Mouse (Mus musculus) embryo, embryonic 9.5 days (tissue): Measurements from ENCODE around the gene Acsl6.
A peak's percentile ranks its signal among the peaks of the same experiment; 100 is the strongest.

Experiments used
- DNase-seq: peaks from one replicate; pipeline ENCODE4 v3.0.0-alpha.2; 2017; ENCODE audit errors: extremely low spot score

The Acsl6 gene

DNA sequence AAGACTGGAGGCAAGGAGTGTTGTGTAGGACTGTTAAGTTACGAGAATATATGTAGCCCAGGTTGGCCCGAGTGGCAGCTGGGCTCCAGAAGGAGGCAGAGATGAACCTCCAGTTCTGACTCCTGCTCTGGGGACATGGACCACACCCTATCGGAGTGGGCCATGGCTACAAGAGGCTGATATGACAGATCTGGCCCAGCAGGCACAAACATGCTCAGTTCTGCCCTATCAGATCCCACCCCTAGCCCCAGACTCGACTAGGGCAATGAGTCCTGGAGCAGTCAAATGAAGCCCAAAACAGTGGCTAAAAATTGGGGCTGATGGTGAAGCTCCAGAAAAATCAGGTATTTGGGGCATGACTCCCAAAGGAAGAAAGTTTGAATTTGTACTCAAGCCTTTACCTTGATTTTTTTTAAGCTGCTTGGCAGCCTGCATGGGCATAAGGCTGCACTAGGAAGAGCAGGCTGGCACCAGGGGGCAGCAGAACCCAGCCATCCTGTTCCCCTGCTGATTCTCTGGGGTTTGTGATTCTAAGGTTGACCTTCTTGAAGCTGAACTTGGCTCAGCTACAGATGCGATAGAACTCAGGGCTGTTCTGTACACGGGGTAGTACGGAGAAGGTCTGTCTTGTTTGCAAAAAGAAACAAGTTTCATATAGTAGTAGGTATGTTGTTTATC is 3.7 kb downstream of the Acsl6 start:
- peak; percentile 28 for DNase-seq

DNA sequence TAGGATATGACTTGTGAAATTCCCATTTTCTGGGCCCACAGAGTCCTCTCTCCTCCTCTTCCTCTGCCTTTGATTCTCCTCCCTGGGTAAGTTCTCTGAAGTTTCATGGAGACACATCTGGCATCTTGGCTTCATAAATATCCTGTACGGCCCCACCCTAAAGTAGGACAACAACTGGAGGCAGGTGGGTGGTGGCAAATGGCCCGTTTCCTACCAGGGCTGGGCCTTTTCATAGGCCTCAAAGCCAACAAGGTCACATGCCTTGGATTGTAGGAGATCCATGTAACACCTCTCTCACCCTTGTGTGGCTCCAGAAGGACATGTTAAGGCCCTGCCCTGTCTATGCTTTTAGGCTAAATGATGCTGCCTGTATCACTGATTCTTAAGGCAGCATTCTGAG is 7.0 kb downstream of the Acsl6 start:
- DNase-seq = no peak

DNA sequence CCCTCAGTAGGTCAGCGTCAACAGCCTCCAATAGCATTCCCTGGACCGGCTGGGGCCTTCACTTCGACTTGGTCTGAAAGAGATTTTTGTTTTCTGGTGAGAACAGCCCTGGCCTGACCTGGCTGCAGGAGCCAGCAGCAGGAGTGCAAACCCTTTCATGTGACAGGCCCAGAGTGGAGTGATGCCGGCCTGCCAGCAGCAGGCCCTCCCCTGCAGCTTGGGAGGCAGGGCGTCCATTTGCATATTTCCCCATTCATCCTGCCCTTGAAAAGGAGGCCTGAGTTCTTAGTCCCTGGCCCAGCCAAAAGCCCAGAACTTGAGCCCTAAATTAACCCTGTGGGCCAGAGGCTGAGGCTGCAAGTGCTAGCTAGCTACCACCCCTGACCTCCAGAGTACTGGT is 8.4 kb downstream of the Acsl6 start:
- peak; percentile 50 for DNase-seq

DNA sequence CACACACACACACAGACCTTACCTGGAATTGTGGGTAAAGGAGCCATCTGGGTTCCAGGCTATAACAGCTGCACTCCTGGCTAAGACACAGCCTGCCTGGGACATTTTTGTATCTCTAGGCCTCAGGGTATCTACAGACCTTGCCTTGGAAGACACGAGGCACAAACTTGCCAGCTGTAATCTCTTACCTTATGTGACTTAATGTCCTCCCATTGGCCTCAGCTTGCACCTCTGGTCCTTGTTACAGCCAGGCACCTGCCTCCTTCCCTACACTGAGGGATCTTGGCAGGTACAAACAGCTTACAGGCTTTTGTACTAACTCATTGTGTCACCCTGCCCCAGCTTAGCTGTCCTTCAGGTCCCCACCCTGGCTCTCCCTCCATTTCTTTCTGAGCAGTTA is 9.0 kb downstream of the Acsl6 start:
- no peak for DNase-seq

DNA sequence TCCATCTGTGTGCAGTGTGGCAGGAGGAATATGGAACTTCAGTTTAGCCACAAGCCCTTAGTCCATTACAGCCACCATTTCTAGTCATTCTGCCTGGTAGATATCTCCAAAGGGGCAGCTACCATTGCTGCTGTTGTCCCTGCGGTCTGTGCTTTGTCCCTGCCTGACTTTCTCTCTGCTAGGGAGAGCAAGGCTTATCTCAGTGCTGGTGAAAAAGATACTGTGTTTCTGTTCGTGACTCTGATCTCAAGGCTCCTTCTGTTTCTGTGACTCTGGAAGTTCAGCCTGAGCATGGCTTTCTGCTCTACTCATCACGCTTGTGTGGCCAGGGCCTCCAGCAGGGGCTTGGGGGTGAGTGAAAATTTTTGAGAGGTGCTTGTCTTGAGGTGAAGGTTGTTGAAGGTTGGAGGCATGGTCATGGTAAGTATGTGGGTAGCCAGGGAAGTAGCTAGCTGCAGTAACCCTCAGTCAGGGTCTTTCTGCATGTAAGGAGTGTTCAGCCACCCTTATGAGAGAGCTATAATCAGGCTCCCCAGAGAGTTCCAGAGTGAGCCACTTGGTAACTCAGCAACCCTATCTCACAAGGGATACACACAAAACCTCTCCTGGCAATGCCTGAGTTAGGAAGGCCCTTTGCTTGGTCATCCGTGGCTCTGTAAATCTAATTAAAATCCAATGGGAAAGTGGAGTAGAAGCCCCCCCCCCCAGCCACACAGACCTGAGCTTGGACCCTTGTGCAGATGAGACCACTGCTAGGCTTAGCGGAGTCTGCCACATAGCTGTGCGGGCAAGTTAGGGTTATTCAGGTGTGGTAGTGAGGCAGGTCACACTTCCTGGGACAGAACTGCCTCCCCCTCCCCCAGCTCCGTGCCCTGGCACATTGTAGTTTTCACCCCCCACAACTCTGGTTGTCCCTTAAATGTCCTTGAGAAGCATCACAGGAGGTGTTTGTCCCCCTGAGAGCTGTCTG is 10.1 kb downstream of the Acsl6 start:
- no peak for DNase-seq

DNA sequence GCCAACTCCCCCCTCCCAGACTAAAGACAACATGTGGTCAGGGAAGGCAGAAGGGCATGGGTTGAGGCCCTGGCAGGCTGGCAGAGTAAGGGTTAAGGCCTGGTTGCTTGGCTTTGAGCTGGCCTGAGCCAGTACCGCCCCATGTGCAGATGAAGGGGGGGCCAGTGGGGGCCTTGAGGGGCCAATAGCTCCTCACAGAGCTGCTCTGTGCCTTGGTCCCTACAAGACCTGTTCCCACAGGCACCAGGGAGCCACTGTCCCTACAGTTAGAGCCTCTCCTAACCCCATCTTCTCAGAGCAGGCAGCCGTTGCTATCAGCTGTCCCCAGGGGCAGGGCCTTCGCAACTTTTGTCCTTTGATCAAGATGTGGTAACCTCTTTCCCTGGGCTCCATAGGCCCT is 11.1 kb downstream of the Acsl6 start:
- no peak for DNase-seq

DNA sequence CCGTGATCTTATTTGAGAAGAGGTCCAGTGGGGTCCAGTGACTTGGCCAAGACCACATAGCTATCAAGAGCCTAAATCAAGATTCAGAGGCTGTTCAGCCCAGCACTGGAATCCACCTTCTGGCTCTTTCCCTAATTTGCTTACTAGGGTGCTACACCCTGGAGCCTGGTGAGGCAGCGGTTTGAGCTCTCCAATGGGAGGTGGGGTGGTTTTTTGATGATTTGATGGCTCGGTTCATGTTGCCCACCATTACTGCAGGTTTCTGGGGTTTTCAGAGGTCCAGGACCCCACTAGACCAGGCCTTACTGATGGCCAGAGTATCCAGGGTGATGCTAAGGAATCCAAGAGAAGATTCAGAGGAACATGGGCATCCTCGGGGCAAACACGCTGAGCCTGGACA is 11.7 kb downstream of the Acsl6 start:
- no peak for DNase-seq

DNA sequence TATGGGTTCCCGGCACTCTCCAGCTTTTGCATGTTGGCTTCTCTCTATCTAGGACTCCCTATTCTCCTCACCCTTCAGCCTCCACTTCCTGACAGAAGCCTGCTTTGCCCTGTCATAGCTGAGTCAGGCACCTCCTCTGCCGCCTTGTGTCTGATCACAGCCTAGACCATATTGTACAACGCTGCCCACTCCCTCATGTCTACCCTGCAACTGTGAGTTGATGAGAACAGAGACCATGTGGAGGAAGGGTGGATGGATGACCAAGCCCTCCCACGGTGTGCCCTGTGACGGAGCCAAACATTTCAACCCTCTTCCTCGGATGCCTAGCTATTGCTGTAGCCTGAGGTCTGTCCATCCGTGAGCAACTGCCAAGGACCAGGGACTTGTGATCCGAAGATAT is 13.8 kb downstream of the Acsl6 start:
- DNase-seq = no peak

DNA sequence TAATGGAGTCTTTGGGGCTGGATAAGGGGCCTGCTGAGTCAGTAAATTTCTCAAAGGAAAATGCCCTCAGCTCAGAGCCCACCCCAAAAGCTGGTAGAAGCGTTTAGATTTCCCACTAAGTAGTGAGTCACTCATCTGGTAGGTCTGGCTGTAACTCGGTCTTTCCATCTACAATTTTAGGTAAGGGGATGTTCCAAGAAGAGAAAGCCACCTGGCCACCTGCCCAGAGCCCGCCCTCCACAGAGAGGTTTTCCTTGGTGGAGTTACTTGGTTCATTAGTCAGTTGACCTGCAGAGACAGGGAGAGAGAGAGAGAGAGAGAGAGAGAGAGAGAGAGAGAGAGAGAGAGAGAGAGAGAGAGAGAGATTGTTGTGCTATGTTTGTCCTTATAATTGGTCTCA is 14.2 kb downstream of the Acsl6 start:
- DNase-seq = no peak

DNA sequence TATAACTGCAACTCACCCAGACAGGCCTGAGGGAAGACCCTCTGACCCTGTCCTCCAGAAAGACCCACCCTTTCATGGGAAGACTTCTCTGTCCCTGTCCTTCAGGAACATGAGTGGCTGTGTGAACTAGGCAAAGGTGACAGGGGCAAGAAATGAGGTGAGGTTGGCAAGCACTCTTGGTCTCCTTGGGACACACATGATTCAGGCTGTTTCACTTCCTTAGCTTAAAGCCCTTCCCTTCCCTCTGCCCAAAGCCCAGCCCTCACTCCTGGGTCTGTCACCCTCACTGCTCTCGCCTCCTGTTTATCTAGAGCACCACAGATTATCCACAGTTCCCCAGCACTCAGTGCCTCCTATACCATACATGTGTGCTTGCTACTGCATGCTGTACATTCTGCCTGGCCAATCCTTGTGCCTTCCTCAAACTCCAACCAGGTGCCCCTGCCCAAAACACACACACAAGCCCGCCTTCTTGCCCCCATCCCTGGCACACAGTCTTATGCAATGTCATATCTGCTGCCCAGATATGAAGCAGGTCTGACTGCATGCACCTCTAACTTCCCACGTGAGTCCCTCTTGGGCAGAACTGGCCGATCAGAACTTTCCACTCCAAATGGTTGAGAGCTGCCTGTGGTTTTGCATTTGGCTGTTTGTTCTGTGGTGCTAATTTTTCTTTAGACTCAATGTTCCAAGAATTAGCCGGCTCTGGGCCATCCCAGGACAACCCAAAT is 18.4 kb downstream of the Acsl6 start:
- no peak for DNase-seq

DNA sequence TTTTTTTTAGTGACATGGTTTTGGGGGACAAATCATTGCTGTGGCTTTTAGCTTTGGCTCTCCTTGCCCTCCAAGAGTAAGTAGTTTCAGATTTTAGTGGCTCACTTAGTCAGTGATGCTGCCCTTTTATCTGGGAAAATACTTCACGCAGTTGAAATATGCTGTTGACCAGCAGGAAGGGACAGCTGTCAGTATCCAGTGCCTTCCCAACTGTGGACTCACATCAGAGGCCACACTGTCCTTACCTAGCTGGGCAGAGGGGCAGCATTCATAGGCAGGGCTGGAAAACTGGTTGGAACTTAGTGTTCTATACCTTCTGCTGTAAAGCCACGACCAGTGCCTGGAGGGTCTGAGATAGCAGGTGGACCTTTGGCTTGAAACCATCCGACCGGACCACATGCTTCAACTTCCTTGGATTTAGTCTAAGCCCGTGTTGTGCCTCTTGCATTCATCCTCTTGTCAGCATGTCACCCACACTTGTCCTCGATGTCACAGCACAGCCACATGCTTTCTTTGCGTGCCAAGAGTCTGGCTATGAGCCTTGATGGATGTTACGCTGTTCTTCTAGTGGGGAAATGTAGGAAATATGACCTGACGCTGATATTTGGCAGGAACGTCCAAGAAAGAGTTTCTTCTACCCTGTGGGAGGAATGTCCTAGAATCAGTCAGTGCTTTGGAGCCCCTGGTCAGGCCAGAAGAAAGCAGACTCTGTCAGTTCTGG is 28.0 kb downstream of the Acsl6 start:
- no peak for DNase-seq

DNA sequence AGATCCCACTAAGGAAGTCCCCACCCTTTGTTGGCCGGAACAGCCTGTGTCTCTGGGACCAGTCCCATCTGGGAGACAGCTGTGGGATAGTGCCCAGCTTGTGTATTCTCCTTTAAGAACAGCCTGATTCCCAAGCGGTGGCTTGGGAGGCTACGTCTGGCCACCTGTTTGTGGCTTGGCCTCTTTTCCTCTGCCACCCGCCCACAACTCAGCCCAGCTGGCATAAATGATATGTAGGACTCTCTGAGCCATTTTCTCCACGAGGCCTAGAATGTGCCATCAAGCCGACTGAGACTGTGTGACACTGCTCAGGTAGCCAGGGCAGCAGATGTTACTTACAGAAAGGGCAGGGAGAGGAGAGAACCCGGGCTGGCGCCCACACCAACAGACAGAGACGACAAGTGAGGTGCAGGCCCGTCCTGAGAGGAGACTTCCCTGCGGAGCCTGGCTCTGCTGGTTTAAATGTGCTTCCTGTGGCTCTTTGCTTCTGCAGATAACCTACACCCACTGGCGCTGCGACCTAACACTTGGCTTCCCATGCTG is 32.6 kb downstream of the Acsl6 start:
- no peak for DNase-seq

DNA sequence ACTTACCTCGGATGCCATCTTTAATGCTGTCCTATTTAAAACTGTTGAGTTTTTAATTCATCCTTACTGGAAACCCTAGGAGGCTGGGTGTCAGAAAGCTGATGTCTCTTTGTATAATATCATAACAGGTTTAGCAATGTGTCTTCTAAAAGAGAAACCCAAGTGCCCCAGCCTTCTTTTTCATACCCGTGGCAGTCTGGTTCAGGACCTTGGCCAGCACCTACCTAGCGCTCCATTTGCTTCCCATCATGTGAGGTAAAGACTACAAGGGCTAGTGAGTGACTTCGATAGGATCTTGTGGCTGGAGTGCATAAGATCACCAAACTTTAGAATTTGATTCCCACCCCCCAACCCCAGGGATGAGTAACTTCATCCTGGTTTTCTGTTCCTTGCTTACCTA is 40.1 kb downstream of the Acsl6 start:
- DNase-seq = peak; percentile 23

DNA sequence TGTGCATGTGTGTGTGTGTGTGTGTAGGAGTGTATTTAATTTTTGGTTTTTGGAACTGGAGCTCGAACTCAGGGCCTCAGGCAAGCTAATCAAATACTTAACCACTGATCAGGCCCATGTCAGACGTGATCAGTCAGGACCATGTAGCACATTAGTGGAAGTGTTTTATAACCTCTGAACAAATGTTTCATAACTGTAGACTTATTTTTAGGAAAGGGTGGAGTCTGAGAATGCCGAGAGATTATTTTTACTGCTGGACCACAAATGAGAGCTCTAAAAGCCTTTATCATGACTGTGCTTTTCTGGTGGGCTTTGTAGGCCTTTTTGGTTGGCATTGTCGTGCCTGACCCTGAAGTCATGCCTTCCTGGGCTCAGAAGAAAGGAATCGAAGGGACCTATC is 48.1 kb downstream of the Acsl6 start:
- no peak for DNase-seq

DNA sequence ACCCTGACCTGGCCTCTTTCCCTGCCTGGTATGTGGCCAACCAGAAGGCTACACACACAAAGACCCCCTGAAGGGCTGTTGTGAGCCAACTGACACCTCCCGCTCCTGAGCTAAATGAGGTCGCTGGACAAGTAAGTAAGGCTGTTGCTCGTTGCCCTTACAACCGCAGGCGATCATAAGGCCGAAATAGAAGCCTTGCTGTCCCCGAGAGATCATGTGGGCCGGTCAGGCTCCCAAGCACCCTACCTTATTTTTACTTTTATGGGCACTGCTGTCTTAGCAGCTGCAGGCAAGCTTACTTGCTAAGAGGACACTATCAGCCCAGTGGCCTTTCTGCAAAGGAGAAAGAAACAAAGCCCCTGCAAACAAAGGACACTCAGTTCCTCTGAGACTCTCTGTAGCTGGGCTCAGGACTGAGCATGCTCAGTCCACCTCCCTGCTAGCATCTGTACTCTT is 49.6 kb downstream of the Acsl6 start:
- DNase-seq = peak; percentile 57

DNA sequence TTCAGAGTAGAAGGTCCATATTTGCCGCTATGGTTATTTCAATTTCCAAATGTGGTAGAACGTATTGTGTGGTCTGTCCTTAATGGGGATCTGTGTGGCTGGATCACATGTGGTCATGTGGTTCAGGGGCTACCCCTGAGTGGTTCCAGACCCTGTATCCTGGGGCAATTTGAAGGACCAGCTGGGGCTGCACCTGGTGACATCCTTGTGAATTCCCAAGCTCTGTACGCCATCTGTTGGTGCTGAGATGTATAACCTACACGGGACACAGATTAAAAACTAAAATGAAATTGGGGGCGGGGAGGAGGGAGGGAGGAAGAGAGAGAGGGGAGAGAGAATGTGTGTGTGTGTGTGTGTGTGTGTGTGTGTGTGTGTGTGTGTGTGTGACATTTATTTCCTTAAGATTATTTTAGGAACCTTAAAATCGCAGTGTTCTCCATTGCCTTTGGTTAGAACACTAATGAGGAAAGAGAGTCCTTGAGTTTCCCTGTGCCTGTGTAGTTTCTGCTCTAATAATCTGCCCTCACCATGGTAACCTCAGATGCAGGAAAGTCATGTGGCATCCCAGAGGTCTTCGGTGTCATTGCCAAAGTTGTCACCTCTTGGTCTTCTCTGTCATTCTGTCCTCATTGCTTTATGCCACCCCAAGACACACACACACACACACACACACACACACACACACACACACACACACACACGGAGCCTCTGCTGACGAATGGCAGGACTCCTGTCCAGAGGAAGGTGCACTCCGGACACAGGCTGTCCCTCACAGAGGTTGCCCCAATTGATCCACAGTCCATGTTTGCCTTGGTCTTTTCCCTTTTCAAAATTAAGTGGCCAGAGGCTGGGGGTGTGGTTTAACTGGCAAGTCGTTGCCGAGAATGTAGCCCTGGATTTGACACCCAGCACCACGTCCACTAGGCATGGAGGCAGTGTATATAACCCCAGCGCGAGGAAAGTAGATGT is 51.3 kb downstream of the Acsl6 start:
- DNase-seq = peak; percentile 56

DNA sequence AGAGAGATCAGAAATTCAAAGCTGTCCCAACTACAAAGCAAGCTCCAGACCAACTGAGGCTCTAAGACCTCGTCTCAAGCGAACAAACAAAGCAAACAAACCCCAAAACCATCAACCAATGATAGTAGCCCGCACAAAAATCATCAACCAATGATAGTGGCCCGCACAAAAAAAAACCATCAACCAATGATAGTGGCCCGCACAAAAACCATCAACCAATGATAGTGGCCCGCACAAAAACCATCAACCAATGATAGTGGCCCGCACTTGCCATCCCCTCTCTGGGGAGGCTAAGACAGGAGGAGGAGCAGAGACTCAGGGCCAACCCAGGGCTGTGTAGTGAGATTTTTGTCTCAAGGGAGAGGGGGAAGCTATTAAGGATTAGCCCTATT is 52.0 kb downstream of the Acsl6 start:
- DNase-seq = no peak

DNA sequence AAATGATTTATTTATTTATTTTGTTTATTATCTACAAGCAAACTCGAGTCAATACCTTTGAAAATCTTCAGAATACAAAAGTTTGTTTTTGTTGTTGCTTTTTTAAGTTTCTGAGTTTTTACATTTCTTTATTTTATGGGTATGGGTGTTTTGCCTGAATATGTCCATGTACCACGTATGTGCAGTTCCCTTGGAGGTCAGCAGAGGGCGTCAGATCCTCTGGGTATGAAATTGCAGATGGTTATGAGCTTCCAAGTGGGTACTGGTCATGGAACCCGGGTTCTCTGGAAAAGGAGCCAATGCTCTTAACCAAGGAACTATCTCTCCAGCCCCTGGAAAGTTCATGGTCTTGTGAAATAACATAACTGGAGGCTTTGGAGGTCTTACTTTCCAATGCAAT is 53.1 kb downstream of the Acsl6 start:
- DNase-seq = no peak

DNA sequence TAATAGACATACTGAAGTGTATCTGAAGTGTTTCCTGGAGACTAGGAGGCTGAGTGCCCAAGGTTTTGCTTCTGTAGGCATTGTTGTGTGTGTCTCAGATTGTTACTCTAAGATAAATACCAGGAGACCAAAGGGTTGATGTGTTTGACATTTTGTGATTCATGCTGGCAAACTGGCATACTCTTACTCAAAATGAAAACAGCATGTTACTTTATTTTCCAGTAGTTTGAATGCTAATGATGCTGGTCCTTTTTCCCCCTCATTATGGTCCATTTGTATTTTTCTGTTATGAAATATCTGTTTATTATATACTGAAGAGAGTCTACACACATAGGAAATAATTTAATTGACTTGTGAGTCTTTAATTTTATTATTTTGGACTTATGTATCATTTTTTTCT is 69.0 kb downstream of the Acsl6 start:
- no peak for DNase-seq

DNA sequence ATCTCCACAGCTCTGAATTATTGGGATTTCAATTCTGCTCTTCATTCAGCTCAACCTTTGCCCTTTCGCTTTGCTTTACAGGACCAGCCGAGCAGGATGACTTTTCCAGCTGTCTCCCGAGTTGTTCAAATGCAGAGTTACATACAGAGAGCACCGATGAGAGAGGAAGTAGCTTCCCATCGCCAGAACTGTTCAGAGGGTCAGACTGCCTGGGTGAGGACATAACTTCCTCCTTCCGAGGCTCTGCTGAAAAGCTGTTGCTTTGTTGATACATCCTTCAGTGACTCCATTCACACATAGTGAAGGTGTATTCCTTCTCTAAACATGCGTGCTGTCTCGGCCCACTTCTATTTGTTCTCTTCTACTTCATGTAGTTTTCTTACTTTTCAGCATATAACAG is 86.8 kb downstream of the Acsl6 start:
- DNase-seq = no peak
